Mouse (Mus musculus) layer of hippocampus, postnatal 14 days (tissue): ENCODE data around the gene Fars2. TPM values are rescaled to one million over a fixed set of nuclear protein-coding genes. Genes with fewer than 3 reads are reported as not detected.

Experiments
- DNase-seq, 2 experiments: peaks; one replicate each; pipeline ENCODE4 v3.0.0; 2021 to 2022; ENCODE audit warnings: low spot score in 2 of 2, mixed read lengths in 1 of 2
- long read RNA-seq, 2 experiments: library from polyadenylated mRNA; stranded (forward); transcript quantifications; one replicate each; pipeline ENCODE4 v2.0.0; 2021
- total RNA-seq, 2 experiments: library from RNA; stranded (reverse); gene quantifications; 2 replicates each; pipeline ENCODE4 v1.2.3; 2021

Gene Fars2
- total RNA-seq, result 10 to 100 TPM; 30.2 to 37.4 TPM
- long read RNA-seq, experiment 1, transcript Fars2-201 (7 exons, 2,125 nt), result major isoform, 34 of 44 reads
- long read RNA-seq, experiment 1, partial matches to known transcripts, result 1 of 44 reads
- long read RNA-seq, experiment 1, other reads (novel, unspliced or antisense), result 7 of 44 reads
- long read RNA-seq, experiment 2, transcript Fars2-201 (7 exons, 2,125 nt), result major isoform, 47 of 56 reads
- long read RNA-seq, experiment 2, partial matches to known transcripts, result 1 of 56 reads
- long read RNA-seq, experiment 2, other reads (novel, unspliced or antisense), result 8 of 56 reads

DNA sequence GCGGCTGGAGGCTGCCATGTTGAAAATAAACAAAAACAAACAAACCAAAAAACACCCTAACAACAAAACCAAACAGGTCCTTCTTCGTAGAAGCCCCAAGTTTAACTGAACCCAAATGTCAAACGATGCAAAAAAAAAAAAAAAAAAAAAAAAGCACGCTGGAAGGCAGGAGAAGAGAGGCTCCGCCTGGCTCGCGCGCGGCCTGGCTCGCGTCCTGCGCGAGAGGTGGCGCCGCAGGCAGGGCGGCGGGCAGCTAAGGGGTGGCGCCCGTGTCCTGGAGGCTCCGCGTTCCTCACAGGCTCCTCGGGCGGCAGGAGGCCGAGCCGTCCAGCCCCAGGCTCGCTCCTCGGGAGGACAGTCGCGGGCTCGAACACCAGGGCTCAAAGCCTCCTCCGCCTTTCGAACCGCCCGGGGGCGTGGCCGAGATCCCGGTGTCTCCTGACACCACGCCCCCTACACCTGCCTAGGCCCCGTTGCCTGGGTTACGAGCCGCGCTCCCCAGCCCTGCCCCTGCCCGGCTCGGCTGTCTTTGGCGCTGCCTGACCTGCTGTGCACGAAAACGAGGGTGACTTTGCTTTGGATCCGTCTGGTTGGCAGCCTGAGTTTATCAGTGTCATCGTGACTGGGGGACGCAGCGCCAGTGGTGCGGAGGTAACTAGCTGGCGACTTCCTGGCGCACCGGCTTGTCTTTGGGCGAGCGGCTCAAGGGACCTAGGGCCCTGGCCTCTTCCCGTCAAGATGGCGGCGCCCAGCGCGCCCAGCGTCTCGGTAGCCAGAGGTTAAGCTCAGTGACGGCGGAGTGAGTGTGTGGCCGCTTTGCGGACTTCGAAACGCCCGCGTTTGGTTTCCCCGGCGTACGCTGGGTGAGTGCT lies at the start of gene Fars2, which contains the start of gene Lyrm4:
Gene Fars2, plus strand, starts transcription at position 270 of the 872 bp plus-strand sequence.
Gene Lyrm4, minus strand, starts transcription at position 384 of the 872 bp plus-strand sequence.
- peak; percentile 96 to 99 for DNase-seq

- no peak for DNase-seq
These were observed 42.7 kb upstream of the Fars2 start for GRCm38 (mm10) chr13:36074484-36074883.

GRCm38 (mm10) chr13:36081591-36081990 lies 35.6 kb upstream of the Fars2 start:
- no peak for DNase-seq

DNA sequence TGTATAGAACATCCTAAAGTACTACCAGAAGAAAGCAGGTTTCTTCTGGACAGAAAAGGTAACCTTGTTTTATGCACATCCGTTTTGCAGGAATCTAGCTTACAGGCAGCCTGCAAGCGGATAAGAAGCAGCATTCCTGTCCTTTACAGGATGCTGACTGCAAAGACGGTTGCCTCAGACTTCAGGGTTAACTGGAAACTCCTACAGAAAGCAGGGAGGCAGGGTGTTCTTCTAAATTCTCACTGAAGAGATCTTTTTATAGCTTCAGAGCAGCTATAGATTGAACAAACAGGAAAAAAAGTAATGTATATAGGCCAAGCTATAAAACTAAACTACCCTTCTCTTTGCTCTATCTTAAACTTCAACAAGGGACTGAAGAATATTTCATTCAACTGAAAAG lies 32.5 kb upstream of the Fars2 start:
- DNase-seq, result no peak

- DNase-seq, result no peak
These were observed 31.2 kb upstream of the Fars2 start for GRCm38 (mm10) chr13:36085971-36086370.

- DNase-seq, result no peak
These were observed 30.4 kb upstream of the Fars2 start for GRCm38 (mm10) chr13:36086608-36087391.

GRCm38 (mm10) chr13:36087427-36087826 lies 29.8 kb upstream of the Fars2 start:
- DNase-seq, result no peak

DNA sequence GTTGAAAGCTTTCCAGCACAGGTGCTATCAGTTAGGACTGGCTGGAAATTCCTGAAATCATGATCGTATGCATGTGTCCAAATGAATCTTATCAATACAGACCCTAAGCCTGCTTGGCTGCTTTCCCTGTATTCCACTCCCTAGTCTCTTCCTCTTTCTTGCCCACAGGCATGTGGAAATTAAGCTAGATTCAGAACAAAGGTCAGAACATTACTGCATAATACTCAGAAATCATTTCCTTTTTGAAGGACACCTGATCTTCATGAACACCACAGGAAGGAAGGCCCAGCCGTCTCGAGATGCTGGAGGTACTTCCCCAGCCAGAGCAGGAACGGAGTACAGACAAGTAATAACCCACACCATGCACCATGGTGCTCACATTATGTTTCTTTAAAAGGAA lies 29.0 kb upstream of the Fars2 start:
- DNase-seq, result no peak

GRCm38 (mm10) chr13:36096684-36097383 lies 20.4 kb upstream of the Fars2 start:
- DNase-seq, result no peak

DNA sequence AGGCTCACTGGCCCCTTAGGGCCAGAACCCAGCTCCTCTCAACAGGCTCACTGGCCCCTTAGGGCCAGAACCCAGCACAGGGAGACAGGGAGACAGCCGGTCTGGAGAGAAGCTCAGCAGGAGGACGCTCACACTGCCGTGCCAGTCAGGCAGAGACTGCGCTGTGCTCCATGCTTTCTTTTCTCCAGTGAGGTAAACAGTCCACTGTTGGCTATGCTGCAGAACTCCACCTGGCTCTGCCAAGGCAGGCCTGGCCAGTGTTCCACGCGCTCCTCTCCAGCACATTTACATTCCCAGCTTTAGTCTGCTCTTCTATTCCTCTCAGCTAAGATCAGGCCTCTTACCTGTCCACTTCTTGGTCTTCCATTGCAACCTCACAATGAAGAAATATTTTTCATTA lies 11.6 kb upstream of the Fars2 start:
- no peak for DNase-seq

DNA sequence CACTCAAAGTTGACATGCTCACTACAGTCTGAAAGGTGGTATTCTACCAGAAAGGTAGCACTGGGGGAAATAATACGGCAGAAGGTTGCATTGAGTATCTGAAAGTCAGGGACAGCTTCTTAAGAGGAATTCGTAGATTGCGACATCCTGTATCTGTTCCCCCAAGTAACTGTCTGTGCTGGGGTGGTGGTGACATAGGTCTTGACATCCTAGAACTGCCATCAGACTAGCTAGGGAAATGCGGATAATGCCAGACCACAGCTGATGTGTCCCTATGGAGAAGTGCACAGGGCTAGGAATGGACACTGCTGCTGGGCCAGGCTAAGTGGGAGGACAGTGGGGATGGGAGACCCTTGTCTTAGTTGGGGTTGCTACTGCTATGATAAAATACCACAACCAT lies 8.7 kb upstream of the Fars2 start:
- no peak for DNase-seq

GRCm38 (mm10) chr13:36111331-36111730 lies 5.9 kb upstream of the Fars2 start:
- no peak for DNase-seq

DNA sequence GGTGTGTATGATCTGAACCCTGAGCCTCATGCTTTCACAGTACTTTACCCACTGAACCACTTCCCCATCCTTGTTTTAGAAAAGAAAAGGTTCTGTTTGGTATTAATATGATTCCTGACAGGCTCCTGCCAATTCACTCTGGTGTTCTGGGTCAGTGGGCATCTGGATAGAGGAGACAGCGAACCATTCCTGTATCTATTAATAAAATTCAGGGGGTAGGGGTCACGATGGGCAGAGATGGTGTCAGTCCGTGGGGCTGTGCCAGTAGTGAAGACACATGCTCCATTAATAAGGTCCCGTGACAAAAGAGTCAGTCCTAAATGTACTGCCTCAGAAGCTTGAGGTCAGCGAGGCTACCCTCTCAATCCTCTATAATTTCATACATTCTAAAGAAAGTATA lies 4.0 kb upstream of the Fars2 start:
- no peak for DNase-seq

DNA sequence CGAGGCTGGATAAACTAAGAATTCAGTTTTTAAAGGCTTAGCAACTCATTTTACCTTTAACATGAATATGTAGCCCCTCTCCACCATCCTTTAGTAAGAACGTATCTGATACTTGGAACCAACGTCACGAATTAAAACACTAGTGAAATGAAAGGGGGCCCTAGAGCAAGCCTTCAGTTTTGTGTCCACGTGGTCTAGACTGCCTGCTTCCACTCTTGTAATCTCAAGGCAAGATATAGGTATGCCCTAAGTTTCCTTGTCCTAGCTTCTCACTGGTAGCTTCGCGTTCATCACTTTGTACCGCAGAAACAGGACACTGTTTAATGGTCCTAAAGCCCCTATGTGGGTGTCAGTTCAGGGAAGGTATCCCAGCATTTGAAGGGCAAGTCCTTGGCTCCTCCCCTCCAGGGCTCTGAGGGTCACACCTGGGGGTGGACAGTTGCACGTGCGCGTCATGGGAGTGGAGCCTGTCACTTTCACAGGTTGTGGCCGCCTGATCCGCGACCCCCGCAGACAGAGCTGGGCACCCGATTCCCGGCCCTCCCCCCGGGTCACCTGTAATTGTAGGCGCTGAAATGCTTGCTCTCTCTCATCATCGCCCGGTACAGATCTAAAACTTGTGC lies 581 bp upstream of the Fars2 start:
- DNase-seq, result peak; percentile 22 to 29

GRCm38 (mm10) chr13:36119684-36120083 lies 2.5 kb downstream of the Fars2 start:
- no peak for DNase-seq

DNA sequence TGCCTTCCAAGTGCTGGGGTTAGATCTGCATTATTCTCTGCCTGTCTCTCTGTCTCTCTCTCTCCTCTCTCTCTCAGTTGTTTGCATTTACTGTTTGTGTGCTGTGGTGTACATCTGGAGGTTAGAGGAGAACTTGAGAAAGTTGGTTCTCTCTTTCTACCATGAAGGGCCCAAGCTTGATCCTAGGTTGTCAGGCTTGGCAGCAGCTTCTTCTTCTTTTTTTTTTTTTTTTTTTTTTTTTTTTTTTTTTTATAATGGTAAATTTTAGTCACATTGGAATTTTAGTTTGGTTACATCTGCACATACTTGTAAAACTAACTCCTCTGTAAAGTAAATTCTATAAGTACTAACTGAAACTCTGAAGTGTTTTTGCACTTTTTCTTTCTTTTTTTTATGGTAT lies 3.4 kb downstream of the Fars2 start:
- no peak for DNase-seq

GRCm38 (mm10) chr13:36129360-36130054 lies 12.3 kb downstream of the Fars2 start:
- DNase-seq, result peak in 1 of 2 experiments; percentile 55

- DNase-seq, result no peak
These were observed 14.2 kb downstream of the Fars2 start for GRCm38 (mm10) chr13:36131401-36131800.

- no peak for DNase-seq
These were observed 14.9 kb downstream of the Fars2 start for GRCm38 (mm10) chr13:36131992-36132649.
